Mouse (Mus musculus): ENCODE results near the gene Ube2t.

The Ube2t gene

GRCm38 (mm10) chr1:134962053-134962803, at the start of gene Ube2t:
Gene Ube2t, plus strand, starts transcription at chr1:134962565.
- peak; percentile 87 for DNase-seq (ENCODE audit: low read depth, low spot score)

DNA sequence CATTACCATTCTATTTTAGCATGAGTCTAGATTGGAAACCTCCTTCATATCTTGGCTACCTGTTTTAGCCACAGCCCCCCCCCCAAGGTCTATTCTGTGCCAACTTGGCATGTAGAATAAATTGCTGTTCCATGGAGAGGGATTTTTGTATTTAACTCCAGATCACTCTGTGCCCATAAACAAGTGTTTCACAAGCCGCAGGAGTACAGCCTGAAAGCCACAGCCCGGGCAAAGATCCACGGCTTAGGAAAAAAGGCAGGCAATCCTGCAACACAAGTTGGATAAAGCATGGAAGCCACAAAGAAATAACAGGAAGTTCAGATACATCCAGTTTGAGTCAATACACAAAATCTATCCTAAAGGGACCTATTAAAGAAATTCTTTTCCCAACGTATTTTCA, 48.8 kb upstream of the Ube2t start:
- no peak for DNase-seq (ENCODE audit: low read depth, low spot score)

DNA sequence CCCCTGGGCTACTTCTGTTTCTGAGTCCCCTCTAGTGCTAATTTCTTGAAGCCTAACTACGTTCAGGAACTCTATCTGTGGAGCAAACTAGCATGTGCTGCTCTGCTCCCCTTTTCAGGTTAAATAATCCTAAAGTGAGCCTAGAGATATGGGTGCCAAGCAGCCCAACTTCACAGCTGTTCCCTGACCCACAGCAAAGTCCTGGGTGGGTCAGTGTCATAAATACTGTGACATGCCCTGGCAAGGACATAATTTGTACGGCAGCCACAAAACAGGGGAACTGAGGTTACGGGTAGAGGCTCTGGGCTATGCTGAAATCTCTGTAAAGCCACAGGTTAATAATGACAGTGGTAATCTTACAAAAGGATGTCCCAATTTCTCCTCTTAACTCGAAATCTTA, 46.9 kb upstream of the Ube2t start:
- no peak for DNase-seq (ENCODE audit: low read depth, low spot score)

- DNase-seq (ENCODE audit: low read depth, low spot score) = no peak
These were observed 43.4 kb upstream of the Ube2t start for GRCm38 (mm10) chr1:134919010-134919409.

- DNase-seq (ENCODE audit: low read depth, low spot score) = no peak
These were observed 29.9 kb upstream of the Ube2t start for GRCm38 (mm10) chr1:134932431-134932830.

- no peak for DNase-seq (ENCODE audit: low read depth, low spot score)
These were observed 26.0 kb upstream of the Ube2t start for GRCm38 (mm10) chr1:134936335-134936734.

DNA sequence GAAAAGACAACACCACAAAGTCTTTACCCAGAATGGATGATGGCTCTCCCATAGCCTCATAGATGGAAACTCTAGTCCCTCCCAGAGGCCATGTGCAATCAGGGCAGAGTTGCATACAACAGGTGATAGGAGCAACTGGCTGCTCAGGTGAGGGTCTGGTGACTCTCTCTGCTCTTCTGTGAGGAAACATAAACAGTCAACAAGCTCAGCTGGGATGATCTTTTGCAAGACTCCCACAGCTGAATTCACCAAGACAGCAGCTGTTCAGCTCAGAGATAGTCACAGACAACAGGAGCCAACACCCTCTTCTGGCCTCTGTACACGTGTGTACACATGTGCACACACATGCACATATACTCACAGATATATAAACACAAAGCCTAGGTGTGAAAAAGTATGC, 24.1 kb upstream of the Ube2t start:
- no peak for DNase-seq (ENCODE audit: low read depth, low spot score)

GRCm38 (mm10) chr1:134940863-134941262, 21.5 kb upstream of the Ube2t start:
- DNase-seq (ENCODE audit: low read depth, low spot score) = no peak

DNA sequence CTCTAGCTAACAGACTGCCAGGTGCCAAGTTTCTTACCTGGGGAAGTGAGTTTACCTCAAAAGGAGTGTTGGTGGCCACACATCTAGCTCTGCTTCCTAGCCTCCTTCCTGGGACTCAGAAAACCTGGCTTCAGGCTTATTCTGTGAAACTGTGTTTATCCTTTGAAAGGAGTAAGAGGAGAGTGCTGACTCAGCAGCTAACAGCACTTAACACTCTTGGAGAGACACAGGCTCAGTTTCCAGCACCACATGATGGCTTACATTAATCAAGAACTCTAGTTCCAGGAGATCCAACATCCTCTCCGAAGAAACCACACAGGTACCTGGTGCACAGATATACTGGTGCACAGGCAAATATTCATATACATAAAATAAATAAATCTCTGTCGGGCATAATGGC, 19.5 kb upstream of the Ube2t start:
- DNase-seq (ENCODE audit: low read depth, low spot score) = no peak

- no peak for DNase-seq (ENCODE audit: low read depth, low spot score)
These were observed 14.8 kb upstream of the Ube2t start for GRCm38 (mm10) chr1:134947590-134947989.

GRCm38 (mm10) chr1:134949946-134950345, 12.4 kb upstream of the Ube2t start:
- no peak for DNase-seq (ENCODE audit: low read depth, low spot score)

GRCm38 (mm10) chr1:134955050-134955636, 7.2 kb upstream of the Ube2t start:
- DNase-seq (ENCODE audit: low read depth, low spot score) = no peak

- peak; percentile 98 for DNase-seq (ENCODE audit: low read depth, low spot score)
These were observed 6.7 kb upstream of the Ube2t start, which contains the start of gene Ppp1r12b for GRCm38 (mm10) chr1:134955637-134956176. Gene Ppp1r12b, minus strand, starts transcription at chr1:134955942.

GRCm38 (mm10) chr1:134960634-134961033, 1.7 kb upstream of the Ube2t start:
- no peak for DNase-seq (ENCODE audit: low read depth, low spot score)

GRCm38 (mm10) chr1:134962821-134963220, 456 bp downstream of the Ube2t start:
- DNase-seq (ENCODE audit: low read depth, low spot score) = no peak

DNA sequence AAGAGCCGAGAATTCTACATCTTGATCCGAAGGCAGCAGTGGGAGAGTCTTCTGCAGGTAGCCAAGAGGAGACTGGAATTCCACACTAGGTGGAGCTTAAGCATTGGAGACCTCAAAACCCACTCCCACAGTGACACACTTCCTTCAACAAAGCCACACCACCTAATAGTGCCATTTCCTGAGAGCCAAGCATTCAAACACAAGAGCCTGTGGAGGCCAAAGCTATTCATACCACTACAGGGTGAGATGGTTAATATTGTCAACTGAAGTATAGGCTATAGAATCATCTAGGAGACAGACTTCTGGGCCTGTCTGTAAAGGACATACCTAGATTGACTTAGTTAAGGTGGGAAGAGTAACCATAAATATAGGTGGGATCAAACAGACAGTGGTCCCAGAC, 3.1 kb downstream of the Ube2t start:
- no peak for DNase-seq (ENCODE audit: low read depth, low spot score)

GRCm38 (mm10) chr1:134972920-134973319, 10.6 kb downstream of the Ube2t start:
- DNase-seq (ENCODE audit: low read depth, low spot score) = no peak

- no peak for DNase-seq (ENCODE audit: low read depth, low spot score)
These were observed 25.0 kb downstream of the Ube2t start for GRCm38 (mm10) chr1:134987173-134987961.

- no peak for DNase-seq (ENCODE audit: low read depth, low spot score)
These were observed 25.6 kb downstream of the Ube2t start for GRCm38 (mm10) chr1:134987962-134988341.

DNA sequence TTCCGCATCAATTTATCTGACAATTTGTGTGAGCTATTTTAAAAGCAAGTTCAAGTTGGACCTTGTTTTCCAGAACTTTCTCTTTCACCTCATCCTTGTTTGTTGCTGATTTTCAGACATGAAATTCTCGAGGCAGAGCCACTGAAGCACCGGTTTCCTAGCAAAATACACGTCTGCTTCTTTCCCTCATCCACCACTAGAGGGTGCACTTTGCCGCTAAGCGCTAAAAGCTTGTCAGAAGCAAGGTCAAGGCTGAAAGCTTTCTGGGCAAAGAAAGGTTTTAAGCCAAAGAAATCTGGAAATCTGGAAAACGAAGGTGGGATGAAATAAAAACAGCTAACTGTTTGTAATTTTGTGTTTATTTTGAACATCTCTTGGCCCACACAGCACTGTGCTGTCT, 27.0 kb downstream of the Ube2t start:
- DNase-seq (ENCODE audit: low read depth, low spot score) = peak; percentile 64

DNA sequence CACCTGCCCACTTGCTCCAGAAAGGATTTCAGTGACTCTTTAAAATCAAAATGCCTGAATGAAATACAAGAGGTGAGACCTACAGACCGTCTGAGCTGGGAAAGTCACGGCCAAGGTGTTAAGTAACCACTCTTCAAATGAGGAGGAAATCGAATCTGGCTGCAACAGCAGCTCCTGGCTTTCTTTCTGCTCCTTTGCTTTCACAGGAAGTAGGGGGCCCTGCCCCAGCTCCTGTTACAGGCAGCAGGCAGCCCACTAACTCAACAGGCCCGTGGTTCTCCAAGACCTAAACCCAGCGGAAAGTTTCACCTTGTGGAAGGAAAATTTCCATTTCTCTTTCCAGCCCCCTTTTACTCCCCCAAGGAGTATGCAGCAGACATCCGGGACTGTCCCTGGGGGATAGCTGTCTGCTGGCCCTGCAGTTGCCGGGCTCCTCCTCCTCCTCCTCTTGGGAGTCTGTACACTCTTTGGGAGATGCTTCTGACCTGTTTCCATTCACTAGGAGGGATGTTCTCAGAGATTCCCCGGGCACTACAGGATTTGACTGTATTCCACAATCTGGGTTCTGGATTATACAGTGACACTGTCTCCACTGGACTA, 29.8 kb downstream of the Ube2t start:
- no peak for DNase-seq (ENCODE audit: low read depth, low spot score)

DNA sequence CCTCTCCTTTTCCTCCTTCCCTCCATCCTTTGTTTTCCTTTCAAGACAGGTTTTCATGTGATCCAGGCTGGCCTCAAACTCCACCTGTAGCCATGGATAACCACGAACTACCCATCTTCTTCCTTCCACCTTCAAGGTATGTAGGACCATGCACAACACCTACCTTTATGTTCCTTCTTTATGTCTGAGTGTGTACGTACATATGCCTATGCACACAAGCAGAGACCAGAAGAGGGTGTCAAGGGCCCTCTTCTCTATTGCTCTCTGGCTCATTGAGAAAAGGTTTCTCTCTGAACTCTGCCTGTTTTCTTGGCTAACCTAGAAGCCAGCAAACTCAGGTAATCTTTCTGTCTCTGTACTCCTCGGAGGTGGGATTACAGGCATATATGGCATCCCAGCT, 32.4 kb downstream of the Ube2t start:
- DNase-seq (ENCODE audit: low read depth, low spot score) = no peak
